ENCODE assay signal across 8 mouse cellular contexts in the genomic region with DNA sequence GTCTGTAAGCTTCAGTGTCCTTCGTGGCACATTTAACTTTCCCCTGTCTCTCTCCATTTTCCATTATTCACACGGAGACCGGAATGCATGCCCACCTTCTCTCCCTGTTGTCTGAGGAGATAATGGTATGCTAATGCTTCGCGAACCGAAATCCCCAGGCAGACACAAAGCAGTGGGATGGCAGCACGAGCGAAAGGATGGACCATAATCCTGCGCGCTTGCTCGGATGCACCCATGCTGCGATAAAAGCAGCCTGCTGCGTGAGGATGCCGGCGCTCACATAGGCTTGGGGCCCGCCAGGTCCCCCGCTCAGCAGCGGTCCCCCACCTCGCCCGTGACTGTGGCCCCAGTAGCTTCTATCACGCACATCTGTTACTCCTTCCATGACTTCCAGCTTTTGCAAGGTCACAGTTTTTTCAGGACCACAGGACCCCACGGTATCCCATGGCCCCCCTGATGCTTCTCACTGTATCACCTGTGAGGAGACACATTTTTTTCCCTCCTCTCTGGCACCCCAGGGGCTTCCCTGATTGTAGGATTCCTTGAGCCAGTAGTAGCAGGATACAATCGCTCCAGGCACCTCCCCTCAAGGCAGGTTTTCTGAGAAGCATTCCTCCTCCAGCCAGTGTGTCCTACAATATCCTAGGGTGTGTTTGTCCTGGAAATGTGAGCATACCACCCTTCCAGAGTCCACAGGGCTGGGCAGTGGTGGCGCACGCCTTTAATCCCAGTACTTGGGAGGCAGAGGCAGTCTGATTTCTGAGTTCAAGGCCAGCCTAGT. TPM values are rescaled to one million over a fixed set of nuclear protein-coding genes. Genes with fewer than 3 reads are reported as not detected.
DNase-seq lines count a peak whose midpoint lies in the region; ATAC-seq lines count a peak whose summit lies in the region.

No protein-coding gene starts in this region.

- H3K36me3 ChIP-seq in heart, embryonic 12.5 days: no peaks in the 10 kb centered on the region
- no peaks in the 10 kb centered on the region for H3K36me3 ChIP-seq in hindbrain, embryonic 11.5 days (ENCODE audit: control insufficient read depth, insufficient read depth, low read length)
- H3K36me3 ChIP-seq in midbrain, embryonic 14.5 days (ENCODE audit: control insufficient read depth, insufficient read depth, low read length): no peaks in the 10 kb centered on the region

- ATAC-seq in heart, embryonic 12.5 days (ENCODE audit: insufficient number of reproducible peaks, low FRiP score): no peak
- ATAC-seq in hindbrain, embryonic 11.5 days (ENCODE audit: low FRiP score): peak; percentile 34
- ATAC-seq in midbrain, embryonic 14.5 days (ENCODE audit: low FRiP score, low TSS enrichment): peak; percentile 49; the same call in 1 of the 2 replicates
- ATAC-seq in erythroid progenitor cell, adult 5-6 weeks (replicated peaks; ENCODE audit: low FRiP score, poor library complexity, severe bottlenecking): no peak

- H3K4me2 ChIP-seq in heart, embryonic 12.5 days: peak overlapping the region; percentile 67
- peak overlapping the region; percentile 42 for H3K4me2 ChIP-seq in hindbrain, embryonic 11.5 days (replicated peaks; ENCODE audit: low read depth, low read length)
- H3K4me2 ChIP-seq in midbrain, embryonic 14.5 days (ENCODE audit: low read length): peak overlapping the region; percentile 64

- H3K4me1 ChIP-seq in heart, embryonic 12.5 days (replicated peaks): peaks cover 70% of the 10 kb centered on the region
- H3K4me1 ChIP-seq in hindbrain, embryonic 11.5 days (replicated peaks; ENCODE audit: control insufficient read depth, insufficient read depth, low read length): peaks cover 5% of the 10 kb centered on the region
- peaks cover 37% of the 10 kb centered on the region for H3K4me1 ChIP-seq in midbrain, embryonic 14.5 days (ENCODE audit: control insufficient read depth, insufficient read depth, low read length)

- peak overlapping the region; percentile 34 for H3K4me3 ChIP-seq in heart, embryonic 12.5 days
- H3K4me3 ChIP-seq in hindbrain, embryonic 11.5 days (ENCODE audit: low read depth, low read length): peak overlapping the region; percentile 24
- peak overlapping the region; percentile 31 for H3K4me3 ChIP-seq in midbrain, embryonic 14.5 days (replicated peaks; ENCODE audit: low read depth, low read length)

- H3K9ac ChIP-seq in heart, embryonic 12.5 days: peak overlapping the region; percentile 51
- peak overlapping the region; percentile 46 for H3K9ac ChIP-seq in hindbrain, embryonic 11.5 days (ENCODE audit: low read depth, low read length)
- peak overlapping the region; percentile 58 for H3K9ac ChIP-seq in midbrain, embryonic 14.5 days (replicated peaks; ENCODE audit: low read length)

- DNase-seq in heart, postnatal 4 days: no peak
- peak; percentile 65 for DNase-seq in R1 (ENCODE audit: low read depth, low spot score)
- DNase-seq in hindbrain, embryonic 11.5 days (ENCODE audit: low spot score): peak; percentile 54
- peak; percentile 79 for DNase-seq in midbrain, embryonic 14.5 days
- DNase-seq in spleen, postnatal 4 days (ENCODE audit: low spot score in 2 of 2): no peak
- no peak for DNase-seq in layer of hippocampus, adult 18-20 months (ENCODE audit: low spot score in 2 of 2)

- H3K9me3 ChIP-seq in heart, embryonic 12.5 days (replicated peaks): no peaks in the 10 kb centered on the region
- H3K9me3 ChIP-seq in hindbrain, embryonic 11.5 days (ENCODE audit: control insufficient read depth, low read length): no peaks in the 10 kb centered on the region
- H3K9me3 ChIP-seq in midbrain, embryonic 14.5 days (ENCODE audit: control insufficient read depth, low read length): no peaks in the 10 kb centered on the region

- no peaks in the 10 kb centered on the region for H3K27me3 ChIP-seq in heart, embryonic 12.5 days (replicated peaks)
- no peaks in the 10 kb centered on the region for H3K27me3 ChIP-seq in hindbrain, embryonic 11.5 days (ENCODE audit: control insufficient read depth, insufficient read depth, low read length)
- no peaks in the 10 kb centered on the region for H3K27me3 ChIP-seq in midbrain, embryonic 14.5 days (ENCODE audit: control insufficient read depth, insufficient read depth, low read length)

- H3K27ac ChIP-seq in heart, embryonic 12.5 days (ENCODE audit: poor library complexity, severe bottlenecking): no peak overlapping the region
- H3K27ac ChIP-seq in hindbrain, embryonic 11.5 days (ENCODE audit: low read depth, low read length): 0 out of 2 replicates have a peak overlapping the region, but pooled peaks have one; percentile 17
- H3K27ac ChIP-seq in midbrain, embryonic 14.5 days (replicated peaks; ENCODE audit: low read depth, low read length): peak overlapping the region; percentile 89

- 17% methylated on average over 25 of the region's 25 CpGs for WGBS in heart, embryonic 12.5 days
- WGBS in hindbrain, embryonic 11.5 days: 5% methylated on average over 25 of the region's 25 CpGs
- 4% methylated on average over 25 of the region's 25 CpGs for WGBS in midbrain, embryonic 14.5 days

RNA-seq across cellular contexts. Expression of a gene that starts 24.8 kb away (rescaled TPM):
- polyA plus RNA-seq in heart, embryonic 12.5 days (2016; fragmentation: Nextera tagmentation; extraction: Ambion mirVana): 365 and 374 TPM in 2 replicates
- 100 to 1,000 TPM; 132 to 145 TPM for total RNA-seq in heart, postnatal 4 days (2021)
- polyA plus RNA-seq in hindbrain, embryonic 11.5 days (2014; fragmentation: Nextera tagmentation; extraction: Ambion mirVana): 270 and 300 TPM in 2 replicates
- polyA plus RNA-seq in midbrain, embryonic 14.5 days (2014; fragmentation: Nextera tagmentation; extraction: Ambion mirVana): 338 and 385 TPM in 2 replicates
- total RNA-seq in erythroid progenitor cell, adult 5-6 weeks (2015; ENCODE audit: low replicate concordance): 91.2 and 103 TPM in 2 replicates
- 33.0 and 61.6 TPM in 2 replicates for total RNA-seq in erythroid progenitor cell, adult 5-6 weeks (2017; ENCODE audit: low replicate concordance)
- total RNA-seq in layer of hippocampus, adult 18-20 months (2021): 100 to 1,000 TPM; 123 to 132 TPM

RNA-seq across cellular contexts. Expression of a gene that starts 24.9 kb away (rescaled TPM):
- 87.6 and 90.2 TPM in 2 replicates for polyA plus RNA-seq in heart, embryonic 12.5 days (2016; fragmentation: Nextera tagmentation; extraction: Ambion mirVana)
- 10 to 100 TPM; 65.0 to 65.1 TPM for total RNA-seq in heart, postnatal 4 days (2021)
- polyA plus RNA-seq in hindbrain, embryonic 11.5 days (2014; fragmentation: Nextera tagmentation; extraction: Ambion mirVana): 44.0 and 47.2 TPM in 2 replicates
- polyA plus RNA-seq in midbrain, embryonic 14.5 days (2014; fragmentation: Nextera tagmentation; extraction: Ambion mirVana): 46.6 and 48.0 TPM in 2 replicates
- 33.1 and 36.4 TPM in 2 replicates for total RNA-seq in erythroid progenitor cell, adult 5-6 weeks (2015; ENCODE audit: low replicate concordance)
- total RNA-seq in erythroid progenitor cell, adult 5-6 weeks (2017; ENCODE audit: low replicate concordance): 11.3 and 24.4 TPM in 2 replicates
- total RNA-seq in layer of hippocampus, adult 18-20 months (2021): 10 to 100 TPM; 54.8 to 60.0 TPM

RNA-seq across cellular contexts. Expression of a gene that starts 55.6 kb away (rescaled TPM):
- polyA plus RNA-seq in heart, embryonic 12.5 days (2016; fragmentation: Nextera tagmentation; extraction: Ambion mirVana): not detected in 2 replicates
- total RNA-seq in heart, postnatal 4 days (2021): not detected
- not detected in 2 replicates for polyA plus RNA-seq in hindbrain, embryonic 11.5 days (2014; fragmentation: Nextera tagmentation; extraction: Ambion mirVana)
- not detected in 2 replicates for polyA plus RNA-seq in midbrain, embryonic 14.5 days (2014; fragmentation: Nextera tagmentation; extraction: Ambion mirVana)
- total RNA-seq in erythroid progenitor cell, adult 5-6 weeks (2015; ENCODE audit: low replicate concordance): not detected in 2 replicates
- total RNA-seq in erythroid progenitor cell, adult 5-6 weeks (2017; ENCODE audit: low replicate concordance): not detected in 2 replicates
- total RNA-seq in layer of hippocampus, adult 18-20 months (2021): not detected

Comparison
In these comparisons a context has a peak if more than half of its experiments do, and no peak if none do; other contexts are left out.
1. ATAC-seq: peak in hindbrain, embryonic 11.5 days (single experiment) and midbrain, embryonic 14.5 days (single experiment); none in heart, embryonic 12.5 days (single experiment) and erythroid progenitor cell, adult 5-6 weeks (single experiment).
2. DNase-seq: peak in R1 (single experiment), hindbrain, embryonic 11.5 days (single experiment) and midbrain, embryonic 14.5 days (single experiment); none in heart, postnatal 4 days (single experiment), spleen, postnatal 4 days (0 of 2) and layer of hippocampus, adult 18-20 months (0 of 2).
3. Peak in every context shown above with its lines, with median percentiles within 50 percentile points of each other: H3K4me2 ChIP-seq, H3K4me3 ChIP-seq and H3K9ac ChIP-seq.